Mouse (Mus musculus) thymus, postnatal 14 days (tissue): Measurements from ENCODE around the gene Mad2l2.
"Not testable (repeated sequence)": the region's sequence is repeated elsewhere in the genome, so short reads cannot be mapped to it uniquely, and the experiment has no call there.

Source experiments
- DNase-seq: peaks from one replicate; pipeline ENCODE4 v3.0.0; 2021

The Mad2l2 gene

DNA sequence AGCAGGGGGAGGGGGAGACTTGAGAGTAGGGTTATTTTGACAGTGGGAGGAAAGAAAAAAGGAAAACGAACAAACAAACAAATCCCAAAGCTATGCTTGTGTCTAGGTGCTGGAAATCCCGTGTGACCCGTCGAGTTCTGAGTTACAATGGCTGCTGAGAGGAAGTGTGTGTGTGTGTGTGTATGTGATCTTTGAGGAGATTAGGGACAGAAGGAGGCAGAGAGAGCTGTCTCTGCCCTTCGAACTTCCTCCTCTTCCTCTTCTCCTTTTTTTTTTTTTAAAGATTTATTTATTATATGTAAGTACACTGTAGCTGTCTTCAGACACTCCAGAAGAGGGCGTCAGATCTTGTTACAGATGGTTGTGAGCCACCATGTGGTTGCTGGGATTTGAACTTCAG lies 46.4 kb downstream of the Mad2l2 start:
- DNase-seq: not testable (repeated sequence)

- DNase-seq: no peak
Observed at GRCm38 (mm10) chr4:148177716-148178115, 47.5 kb downstream of the Mad2l2 start.

DNA sequence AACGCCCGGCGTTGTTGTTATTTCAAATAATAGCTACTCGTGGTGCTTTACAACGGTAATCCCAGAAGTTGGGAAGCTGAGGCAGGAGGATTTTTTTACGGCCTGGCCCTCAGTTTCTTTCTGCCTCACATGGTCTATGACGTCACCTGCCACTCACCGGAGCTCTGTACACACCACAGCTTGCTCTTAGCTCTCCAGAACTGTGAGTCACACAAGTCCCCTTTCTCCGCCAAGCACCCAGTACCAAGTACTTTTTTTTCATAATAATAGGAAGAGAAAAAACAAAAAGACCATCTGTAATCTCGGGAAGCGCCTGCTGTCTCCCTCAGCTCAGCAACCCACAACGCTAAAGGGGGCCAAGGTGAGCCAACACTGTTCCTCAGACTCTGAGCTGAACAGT lies 51.3 kb downstream of the Mad2l2 start:
- DNase-seq: no peak

DNA sequence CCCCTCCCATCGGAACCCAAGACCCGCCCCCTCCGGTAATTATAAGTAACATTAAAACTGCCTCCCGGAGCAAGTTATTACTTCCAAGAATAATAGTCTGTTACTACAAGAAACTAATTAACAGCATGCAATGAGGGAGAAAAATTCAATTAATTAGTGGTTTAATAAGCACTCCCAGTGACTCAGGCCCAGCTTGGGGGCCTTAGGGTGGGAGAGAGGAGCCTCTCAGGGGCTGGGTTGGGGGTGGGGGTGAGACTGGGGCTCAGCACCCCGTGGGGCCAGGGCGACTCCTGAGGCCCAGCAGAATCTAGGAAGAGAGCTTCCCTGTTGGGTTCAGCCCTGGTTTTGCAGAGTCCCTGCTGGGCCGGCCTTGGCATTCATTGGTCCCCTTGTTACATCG lies 52.2 kb downstream of the Mad2l2 start:
- DNase-seq: no peak

GRCm38 (mm10) chr4:148184564-148184963 lies 54.4 kb downstream of the Mad2l2 start:
- no peak for DNase-seq

DNA sequence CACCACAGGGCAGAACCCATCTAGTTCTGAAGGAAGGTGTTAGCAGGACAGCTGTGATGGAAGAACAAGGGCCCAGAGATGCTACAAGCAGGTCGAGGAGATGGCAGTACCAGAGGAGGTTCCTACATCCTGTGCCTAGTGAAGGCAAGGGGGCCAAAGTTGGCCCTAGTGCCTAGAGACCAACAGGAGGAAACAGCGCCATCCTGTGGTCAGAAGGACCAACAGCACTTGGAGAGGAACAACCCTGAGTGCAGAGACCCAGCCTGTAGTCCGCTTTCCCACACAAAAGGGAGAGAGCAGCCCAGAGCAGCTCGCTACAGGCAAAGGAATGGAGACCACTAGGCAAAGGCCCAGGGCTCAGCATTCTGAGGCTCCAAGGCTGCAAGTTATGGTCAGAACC lies 55.6 kb downstream of the Mad2l2 start:
- DNase-seq: no peak

GRCm38 (mm10) chr4:148188767-148189166 lies 58.6 kb downstream of the Mad2l2 start:
- not testable (repeated sequence) for DNase-seq

DNA sequence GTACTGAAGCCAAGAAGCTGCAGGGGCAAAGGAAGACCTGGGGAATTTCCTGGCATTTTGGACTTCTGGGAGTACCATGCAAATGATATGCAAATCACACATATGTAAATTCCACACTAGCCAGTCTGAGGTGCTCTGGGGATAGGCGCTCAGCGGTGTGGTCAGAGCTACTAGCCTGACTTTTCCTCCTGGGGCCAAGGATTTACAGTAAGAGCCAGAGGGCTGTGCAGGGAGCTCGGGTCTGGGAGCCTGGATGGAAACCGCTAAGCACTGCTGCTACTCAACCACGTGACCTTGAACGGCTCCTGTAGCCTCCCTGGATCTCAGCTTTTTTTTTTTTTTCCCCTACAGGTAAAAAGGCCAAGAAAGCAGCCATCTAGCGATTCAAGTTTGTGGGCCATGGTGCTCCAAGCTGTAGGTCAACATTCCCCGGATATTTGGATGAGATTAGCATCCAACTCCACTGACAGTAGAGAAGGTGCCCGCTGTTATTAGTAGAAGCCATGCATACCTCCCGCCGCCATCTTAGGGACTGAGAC lies 62.6 kb downstream of the Mad2l2 start:
- DNase-seq: no peak

- DNase-seq: no peak
Observed at GRCm38 (mm10) chr4:148194400-148194799, 64.2 kb downstream of the Mad2l2 start.
